Mouse (Mus musculus) cerebellum, postnatal 4 days (tissue): ENCODE measurements around the gene Tppp.
"Not testable (repeated sequence)": the region's sequence is repeated elsewhere in the genome, so short reads cannot be mapped to it uniquely, and the experiment has no call there.

Source experiments
- DNase-seq, 2 experiments: peaks; one replicate each; pipeline ENCODE4 v3.0.0; 2022; ENCODE audit warnings: low spot score in 2 of 2, mixed read lengths in 1 of 2

Gene Tppp

DNA sequence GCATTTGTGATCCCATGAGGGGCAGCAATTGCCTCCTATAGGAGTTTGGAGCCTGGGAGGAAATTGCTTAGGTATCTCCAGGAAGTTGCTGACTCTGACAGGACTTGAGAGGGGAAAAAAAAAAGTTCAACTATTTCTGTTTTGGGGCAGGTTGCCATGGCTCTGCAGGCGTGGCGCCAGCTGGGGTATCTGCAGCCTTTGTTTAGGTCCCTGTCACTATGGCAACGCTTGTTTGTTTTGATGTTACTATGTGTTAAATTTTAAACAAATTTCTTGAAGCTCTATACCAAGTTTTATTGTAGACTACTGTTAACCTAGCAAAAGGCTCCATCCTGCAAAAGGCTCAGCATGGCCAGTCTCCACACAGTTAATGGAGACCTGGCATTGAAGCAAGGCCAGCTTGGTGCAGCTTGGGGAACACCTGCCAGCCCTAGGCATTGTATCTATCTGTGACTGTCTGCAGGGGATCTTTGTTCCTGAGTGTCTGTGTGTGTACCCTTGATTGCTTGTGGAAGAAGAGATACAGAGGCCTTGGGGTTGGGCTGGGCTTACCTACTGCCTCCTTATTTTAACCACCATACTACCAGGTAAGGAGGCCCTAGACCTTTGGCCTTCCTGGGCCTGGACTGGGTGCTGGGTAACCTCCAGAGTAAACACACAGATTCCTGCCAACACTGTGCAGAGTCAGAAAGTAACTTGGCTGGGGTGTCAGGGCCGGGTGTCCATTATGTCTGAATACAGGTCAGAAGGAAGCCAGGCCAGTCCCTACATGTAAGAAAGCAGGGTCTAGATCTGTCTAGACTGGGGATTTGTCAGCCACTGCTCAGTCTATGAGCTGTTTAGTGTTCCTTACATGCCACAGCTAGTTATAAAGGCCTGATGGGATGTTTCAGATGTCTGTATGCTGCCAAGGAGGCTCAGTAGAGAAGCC is 16.2 kb downstream of the Tppp start:
- peak in 1 of 2 experiments; percentile 20 for DNase-seq

- peak in 1 of 2 experiments; percentile 11 for DNase-seq
These were observed 17.0 kb downstream of the Tppp start for GRCm38 (mm10) chr13:74026215-74026614.

GRCm38 (mm10) chr13:74028116-74028515 is 18.9 kb downstream of the Tppp start:
- no peak for DNase-seq

DNA sequence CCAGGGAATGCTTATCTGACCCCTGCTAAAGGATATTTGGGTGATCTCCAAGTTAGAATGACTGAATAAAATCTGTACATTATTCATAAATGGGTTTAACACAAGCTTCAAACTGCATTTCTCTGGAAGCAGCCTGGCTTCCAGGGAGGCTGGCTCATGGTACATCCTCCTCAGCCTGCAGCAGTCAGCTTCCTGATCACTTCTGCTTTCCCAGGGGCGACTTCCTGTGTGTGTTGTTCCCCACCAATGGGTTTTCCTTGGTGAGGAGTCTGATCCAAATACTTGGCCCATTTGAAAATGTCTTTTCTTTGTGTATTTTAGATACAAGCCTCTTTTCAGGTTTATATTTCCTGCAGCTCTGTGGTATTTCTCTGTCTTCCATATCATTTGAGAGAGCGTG is 19.8 kb downstream of the Tppp start:
- DNase-seq: no peak

- no peak for DNase-seq
These were observed 21.5 kb downstream of the Tppp start for GRCm38 (mm10) chr13:74030691-74031090.

DNA sequence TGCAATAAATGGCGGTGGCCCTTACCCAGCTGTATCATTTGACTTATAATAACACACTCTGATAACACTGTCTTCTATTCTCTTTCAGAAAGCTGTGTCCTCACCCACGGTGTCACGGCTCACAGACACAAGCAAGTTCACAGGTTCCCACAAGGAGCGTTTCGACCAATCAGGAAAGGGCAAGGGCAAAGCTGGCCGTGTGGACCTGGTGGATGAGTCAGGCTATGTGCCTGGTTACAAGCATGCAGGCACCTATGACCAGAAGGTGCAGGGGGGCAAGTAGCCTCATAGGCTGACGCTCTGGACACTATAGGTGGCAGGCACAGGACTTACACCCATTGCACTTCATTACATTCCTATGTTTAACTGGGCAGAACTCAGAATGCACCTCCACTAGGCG is 21.9 kb downstream of the Tppp start:
- no peak for DNase-seq

DNA sequence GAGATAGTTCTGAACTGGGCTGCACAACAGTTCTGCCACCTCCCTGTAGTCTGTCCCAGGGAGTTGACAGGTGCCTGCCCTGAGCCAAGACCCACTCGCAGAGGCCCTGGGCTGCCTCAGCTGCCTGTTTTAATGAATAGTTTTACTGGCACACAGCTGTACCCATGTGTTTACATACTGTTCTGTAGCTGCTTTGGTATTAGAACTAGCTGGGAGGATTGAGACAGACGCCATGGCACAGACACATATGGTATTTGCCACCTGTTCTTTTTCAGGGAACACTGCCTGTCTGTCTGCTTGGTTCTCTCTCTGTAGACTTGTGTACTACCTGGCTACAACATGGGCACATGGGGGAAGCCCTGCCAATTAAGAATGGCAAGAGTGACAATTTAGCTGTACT is 25.5 kb downstream of the Tppp start:
- DNase-seq: no peak

DNA sequence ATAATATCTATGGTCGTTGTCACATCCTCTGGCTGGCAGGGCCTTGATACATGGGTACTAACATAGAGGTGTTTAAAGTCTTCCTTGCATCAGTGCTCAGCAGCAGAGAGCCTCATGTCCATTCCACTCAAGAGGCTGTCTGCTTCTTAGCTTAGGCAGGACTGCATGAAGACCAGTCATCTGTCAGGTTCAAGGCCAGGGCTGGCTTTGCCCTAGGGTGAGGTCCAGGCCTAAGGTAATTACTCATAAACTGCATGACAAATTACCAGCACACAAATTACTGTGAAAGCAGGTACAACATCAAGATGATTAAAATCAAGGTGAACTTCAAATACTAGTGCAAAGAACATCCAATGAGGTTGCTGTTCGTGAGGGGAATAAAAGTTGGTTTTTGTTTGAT is 26.6 kb downstream of the Tppp start:
- no peak for DNase-seq

- no peak for DNase-seq
These were observed 30.7 kb downstream of the Tppp start for GRCm38 (mm10) chr13:74039926-74040325.

DNA sequence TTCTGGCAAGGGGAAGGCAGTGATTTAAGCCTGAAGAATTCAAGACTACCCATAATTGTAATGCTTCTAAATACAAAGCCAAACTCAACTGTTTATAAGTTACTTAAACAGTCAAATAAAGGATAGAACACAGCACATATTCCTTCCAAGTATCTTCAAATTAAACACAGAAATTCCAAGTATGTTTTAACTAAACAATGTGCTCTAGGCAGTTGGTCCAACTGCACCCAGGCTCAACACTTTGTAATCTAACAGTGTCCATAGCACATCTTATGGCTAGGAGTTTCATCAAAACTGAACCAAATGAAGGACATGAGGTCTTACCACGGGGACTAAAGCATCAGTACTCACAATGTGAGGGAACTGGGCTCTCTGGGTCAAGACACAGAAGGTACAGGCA is 47.0 kb downstream of the Tppp start:
- no peak for DNase-seq

DNA sequence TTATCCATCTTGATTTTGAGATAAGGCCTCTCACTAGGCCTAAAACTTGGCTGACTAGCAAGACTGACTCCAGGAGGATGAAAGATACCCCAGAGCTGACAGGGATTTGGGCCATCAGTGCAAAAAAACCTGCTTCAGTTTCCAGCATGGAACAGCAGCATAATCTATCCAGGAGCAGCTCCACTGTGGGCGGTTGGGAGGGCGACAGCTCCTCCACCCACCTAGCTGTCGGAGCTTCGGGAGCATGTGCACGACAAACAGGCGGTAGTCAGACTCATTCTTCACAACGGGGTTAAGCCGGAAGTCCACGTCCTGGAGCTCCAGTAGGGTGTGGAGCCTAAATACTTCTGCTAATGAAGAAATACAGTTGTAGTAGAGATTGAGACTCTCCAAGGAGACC is 48.9 kb downstream of the Tppp start:
- no peak for DNase-seq

DNA sequence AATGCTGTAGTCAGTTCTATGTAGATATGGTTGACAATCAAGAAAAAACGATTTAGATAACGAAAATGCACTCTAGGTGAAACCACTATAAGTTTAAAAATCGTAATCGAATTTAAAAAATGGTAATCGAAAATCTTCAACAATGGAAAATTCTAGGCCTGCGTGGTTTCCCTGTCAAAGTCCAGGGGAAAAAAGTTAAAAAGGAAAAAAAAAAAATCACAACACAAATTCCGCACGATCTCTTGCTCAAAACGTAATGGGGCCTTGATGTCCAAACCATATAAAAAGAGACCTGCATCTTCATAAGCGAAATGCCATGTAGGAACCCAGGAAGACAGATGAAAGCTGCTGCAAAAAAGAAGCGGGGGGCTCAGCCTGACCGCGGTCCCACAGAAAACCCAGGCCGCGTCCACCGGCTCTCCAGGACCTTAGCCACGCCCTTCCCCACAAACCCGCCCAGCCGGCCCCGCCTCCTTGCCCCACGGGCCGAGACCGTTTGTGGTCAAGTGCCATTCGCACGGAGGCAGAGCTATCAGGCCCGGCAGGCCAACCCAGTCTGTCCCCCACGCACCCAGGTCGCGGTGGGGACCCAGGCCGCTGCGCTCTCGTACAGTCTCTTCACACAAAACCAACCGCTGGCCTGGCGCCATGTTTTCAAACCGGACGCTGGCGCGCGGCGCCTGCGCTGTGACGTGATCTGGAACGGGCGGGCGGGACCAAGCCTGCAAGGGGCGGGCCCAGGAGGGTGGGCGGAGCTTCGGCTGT is 52.6 kb downstream of the Tppp start, which contains the start of gene Cep72:
Gene Cep72 (minus strand): TSS at position 687 of the 765 bp plus-strand sequence.
- peak; percentile 86 to 94 for DNase-seq

GRCm38 (mm10) chr13:74062378-74063128 is 53.3 kb downstream of the Tppp start:
- DNase-seq: no peak

DNA sequence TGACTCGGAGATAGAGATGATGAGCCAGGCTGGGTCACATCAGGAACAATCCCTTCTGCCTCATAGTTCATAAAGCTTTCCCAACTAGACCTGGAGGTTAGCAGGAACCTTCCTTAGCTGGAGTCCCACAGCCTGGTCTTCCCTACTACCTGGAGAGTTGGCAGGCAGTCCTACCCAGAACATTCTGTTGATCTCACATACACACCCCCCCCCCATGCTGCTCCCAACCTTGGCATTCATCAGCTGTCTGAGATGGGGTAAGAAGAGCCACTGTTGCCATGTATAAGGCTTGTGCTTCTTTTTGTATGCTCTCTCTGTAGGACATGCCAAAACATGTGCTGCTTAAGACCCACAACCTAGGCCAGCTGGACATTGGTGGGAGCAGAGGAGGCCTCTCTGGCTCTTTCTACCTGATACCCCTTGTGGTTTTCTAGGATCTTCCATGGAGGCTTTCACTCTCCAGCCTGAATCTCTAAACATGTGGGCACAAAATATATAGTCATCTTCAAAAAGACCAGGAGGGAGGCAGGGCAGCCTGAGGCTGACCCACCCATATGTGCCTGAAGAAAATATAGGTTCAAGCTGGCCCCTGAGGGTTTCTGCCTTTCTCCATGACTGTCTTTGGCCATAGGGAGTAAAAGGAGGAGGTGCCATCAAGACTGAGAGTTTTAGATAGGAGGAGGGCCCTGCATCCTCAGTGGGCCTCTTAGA is 54.3 kb downstream of the Tppp start:
- DNase-seq: no peak

DNA sequence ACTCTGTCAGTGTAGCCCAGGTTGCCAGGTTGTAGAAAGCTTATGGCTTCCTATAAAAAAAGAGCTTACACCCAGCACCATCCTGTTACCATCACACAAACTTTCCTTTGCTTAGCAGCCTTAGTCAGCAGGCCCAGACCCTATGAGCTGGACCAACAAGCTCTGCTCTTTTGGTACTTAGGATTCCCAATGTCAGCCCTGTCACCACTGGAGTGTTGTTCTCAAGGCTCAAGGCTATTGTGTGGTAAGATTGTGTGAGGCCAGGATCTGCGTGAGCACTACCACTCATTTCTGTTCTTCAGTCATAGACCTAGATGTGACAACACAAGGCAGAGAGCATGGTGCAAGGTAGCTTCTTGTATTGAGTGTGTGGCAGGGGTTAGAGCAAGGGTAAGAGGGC is 57.4 kb downstream of the Tppp start:
- no peak for DNase-seq

DNA sequence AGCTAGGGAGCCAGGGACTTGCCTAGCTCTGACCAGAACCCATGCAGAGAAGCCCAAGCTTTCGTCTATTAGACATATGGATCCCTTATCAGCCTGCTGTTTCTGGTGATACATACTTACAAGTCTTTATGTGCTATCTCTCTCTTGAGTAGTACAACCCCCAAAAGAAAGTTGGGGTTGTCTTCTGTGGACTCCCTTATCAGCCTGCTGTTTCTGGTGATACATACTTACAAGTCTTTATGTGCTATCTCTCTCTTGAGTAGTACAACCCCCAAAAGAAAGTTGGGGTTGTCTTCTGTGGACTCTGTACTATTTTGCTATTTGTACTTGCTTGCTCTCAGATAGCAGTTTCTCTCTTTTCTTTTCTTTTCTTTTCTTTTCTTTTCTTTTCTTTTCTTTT is 62.0 kb downstream of the Tppp start:
- not testable (repeated sequence) for DNase-seq

- DNase-seq: no peak
These were observed 62.5 kb downstream of the Tppp start for GRCm38 (mm10) chr13:74071714-74072113.

- no peak for DNase-seq
These were observed 64.2 kb downstream of the Tppp start for GRCm38 (mm10) chr13:74073369-74073768.
